Mouse (Mus musculus) CH12.LX (cell line): ENCODE measurements around the gene Trex2. TPM values are rescaled to one million over a fixed set of nuclear protein-coding genes. Genes with fewer than 3 reads are reported as not detected.

ENCODE experiments used
- DNase-seq: peaks from one replicate; pipeline ENCODE4 v3.0.0-alpha.2; 2013; ENCODE audit errors: extremely low read depth
- H3K27ac ChIP-seq: 2 replicates; pipeline ENCODE4 v1.5.1; 2012; ENCODE audit warnings: low read depth, mild to moderate bottlenecking, control low read depth, moderate library complexity; ENCODE audit not compliant: insufficient read depth
- H3K27me3 ChIP-seq: replicated peaks from 2 replicates; pipeline ENCODE3; 2012; ENCODE audit warnings: inconsistent platforms
- H3K36me3 ChIP-seq, 2 experiments: replicated peaks in 1 of 2; 2 replicates each; pipeline versions ENCODE3 to v1.6.1; 2012; ENCODE audit warnings: inconsistent platforms in 1 of 2, low read length in 1 of 2, mild to moderate bottlenecking in 1 of 2, mixed read lengths in 1 of 2, moderate library complexity in 1 of 2; ENCODE audit not compliant: control insufficient read depth in 1 of 2, insufficient read depth in 1 of 2
- H3K4me1 ChIP-seq, 2 experiments: 2 replicates each; pipeline ENCODE4 v1.6.1; 2012; ENCODE audit warnings: inconsistent platforms in 1 of 2, moderate library complexity in 1 of 2; ENCODE audit not compliant: insufficient read depth in 2 of 2, control insufficient read depth in 1 of 2
- H3K4me2 ChIP-seq: 2 replicates; pipeline ENCODE4 v1.6.1; 2012; ENCODE audit warnings: low read depth, mild to moderate bottlenecking, control low read depth; ENCODE audit not compliant: poor library complexity, insufficient read depth, severe bottlenecking
- H3K4me3 ChIP-seq, 3 experiments: fragments of 150-350 bp in 1 of 3; sonication (generic) in 1 of 3; replicated peaks in 1 of 3; 2 replicates each; pipeline versions ENCODE3 to v1.5.1; 2011 to 2012; ENCODE audit warnings: low read depth in 2 of 3, low read length in 2 of 3, mild to moderate bottlenecking in 2 of 3, moderate library complexity in 2 of 3, control low read depth in 1 of 3, improper control_type of control experiment in 1 of 3, inconsistent platforms in 1 of 3, mixed read lengths in 1 of 3; ENCODE audit not compliant: poor library complexity in 1 of 3
- H3K79me2 ChIP-seq: replicated peaks from 2 replicates; pipeline ENCODE4 v1.6.1; 2012; ENCODE audit warnings: mild to moderate bottlenecking, moderate library complexity; ENCODE audit not compliant: control insufficient read depth, poor library complexity, insufficient read depth, severe bottlenecking; ENCODE audit errors: extremely low read depth
- H3K9ac ChIP-seq: 2 replicates; pipeline ENCODE4 v1.6.1; 2012; ENCODE audit warnings: low read depth, mild to moderate bottlenecking, control low read depth, moderate library complexity; ENCODE audit not compliant: insufficient read depth
- H3K9me3 ChIP-seq: replicated peaks from 2 replicates; pipeline ENCODE3; 2012; ENCODE audit warnings: low read length, inconsistent platforms, mixed read lengths
- BHLHE40 ChIP-seq: IDR thresholded peaks from 2 replicates; pipeline ENCODE4 v1.6.1; 2011; ENCODE audit warnings: mild to moderate bottlenecking, low read depth, low read length, improper control_type of control experiment
- CHD1 ChIP-seq: IDR thresholded peaks from 2 replicates; pipeline ENCODE4 v1.6.1; 2012; ENCODE audit warnings: low read depth, low read length, improper control_type of control experiment, inconsistent platforms
- CHD2 ChIP-seq: IDR thresholded peaks from 2 replicates; pipeline ENCODE4 v1.6.1; 2011; ENCODE audit warnings: low read length, improper control_type of control experiment
- ELF1 ChIP-seq: IDR thresholded peaks from 2 replicates; pipeline ENCODE4 v1.6.1; 2014; ENCODE audit warnings: low read depth, mild to moderate bottlenecking, inconsistent platforms, low read length, improper control_type of control experiment
- HCFC1 ChIP-seq: IDR thresholded peaks from 2 replicates; pipeline ENCODE4 v1.6.1; 2012; ENCODE audit warnings: low read depth, mild to moderate bottlenecking, inconsistent platforms, low read length, improper control_type of control experiment
- JUND ChIP-seq: conservative IDR thresholded peaks from 2 replicates; pipeline ENCODE4 v1.6.1; 2011; ENCODE audit warnings: low read depth, low read length, improper control_type of control experiment
- KAT2A ChIP-seq: IDR thresholded peaks from 2 replicates; pipeline ENCODE4 v1.6.1; 2012; ENCODE audit warnings: low read length, improper control_type of control experiment, inconsistent platforms; ENCODE audit not compliant: insufficient replicate concordance
- MAFK ChIP-seq: IDR thresholded peaks from 2 replicates; pipeline ENCODE4 v1.6.1; 2011; ENCODE audit warnings: low read length, improper control_type of control experiment; ENCODE audit not compliant: insufficient replicate concordance
- MAX ChIP-seq: IDR thresholded peaks from 2 replicates; pipeline ENCODE4 v1.6.1; 2011; ENCODE audit warnings: low read length, improper control_type of control experiment
- MEF2A ChIP-seq: IDR thresholded peaks from 2 replicates; pipeline ENCODE4 v1.6.1; 2014; ENCODE audit warnings: low read depth, mild to moderate bottlenecking, inconsistent platforms, low read length, improper control_type of control experiment, borderline replicate concordance
- MXI1 ChIP-seq: IDR thresholded peaks from 2 replicates; pipeline ENCODE4 v1.6.1; 2011; ENCODE audit warnings: mild to moderate bottlenecking, low read depth, low read length, improper control_type of control experiment
- NRF1 ChIP-seq: IDR thresholded peaks from 2 replicates; pipeline ENCODE4 v1.6.1; 2014; ENCODE audit warnings: low read depth, mild to moderate bottlenecking, inconsistent platforms, low read length, improper control_type of control experiment, moderate library complexity
- POLR2AphosphoS2 ChIP-seq: IDR thresholded peaks from 2 replicates; pipeline ENCODE4 v1.6.1; 2011; ENCODE audit warnings: low read depth, low read length, improper control_type of control experiment
- RAD21 ChIP-seq: IDR thresholded peaks from 2 replicates; pipeline ENCODE4 v1.6.1; 2011; ENCODE audit warnings: low read depth, mild to moderate bottlenecking, low read length, improper control_type of control experiment, moderate library complexity
- SIN3A ChIP-seq: IDR thresholded peaks from 2 replicates; pipeline ENCODE4 v1.6.1; 2012; ENCODE audit warnings: low read length, improper control_type of control experiment, inconsistent platforms
- USF1 ChIP-seq: IDR thresholded peaks from 2 replicates; pipeline ENCODE4 v1.6.1; 2014; ENCODE audit warnings: low read depth, mild to moderate bottlenecking, inconsistent platforms, low read length, improper control_type of control experiment
- ZC3H11A ChIP-seq: IDR thresholded peaks from 2 replicates; pipeline ENCODE4 v1.6.1; 2012; ENCODE audit warnings: low read depth, mild to moderate bottlenecking, inconsistent platforms, low read length, improper control_type of control experiment
- ZKSCAN1 ChIP-seq: IDR thresholded peaks from 2 replicates; pipeline ENCODE4 v1.6.1; 2012; ENCODE audit warnings: low read depth, inconsistent platforms, low read length, improper control_type of control experiment, borderline replicate concordance
- ZMIZ1 ChIP-seq: IDR thresholded peaks from 2 replicates; pipeline ENCODE4 v1.6.1; 2012; ENCODE audit warnings: low read depth, mild to moderate bottlenecking, inconsistent platforms, low read length, improper control_type of control experiment
- ZNF384 ChIP-seq: IDR thresholded peaks from 2 replicates; pipeline ENCODE4 v1.6.1; 2012; ENCODE audit warnings: low read depth, low read length, improper control_type of control experiment, inconsistent platforms
- dilution Hi-C: fragments of 300-500 bp; cut with MboI; formaldehyde crosslinking; loops from 2 replicates; pipeline ENCODE4 v1.14.3; 2020; ENCODE audit warnings: low sequenced_read_pairs; ENCODE audit not compliant: extremely low pct_unique_long_range_greater_than_20kb, extremely low pct_ligation_motif_present
- in situ Hi-C: fragments of 300-500 bp; cut with MboI; formaldehyde crosslinking; loops from 3 replicates; pipeline ENCODE4 v1.14.3; 2019; ENCODE audit warnings: low sequenced_read_pairs, low pct_ligation_motif_present, low pct_unique_long_range_greater_than_20kb, mixed read lengths
- polyA plus RNA-seq: library from polyadenylated mRNA; unstranded; fragments of >175 nt; gene quantifications from 2 replicates; pipeline ENCODE4 v1.2.1, GENCODE M21; 2012; ENCODE audit warnings: low read depth; ENCODE audit not compliant: insufficient read length
- total RNA-seq, 2 experiments: library from RNA; depleted of rRNA; stranded (reverse); fragments of 300-350 nt in 1 of 2; fragments of >200 nt in 1 of 2; gene quantifications; 2 replicates each; pipeline ENCODE4 v1.2.3; 2012 to 2014

The Trex2 gene
- total and polyA plus RNA-seq, 3 experiments: not detected

GRCm38 (mm10) chrX:73483484-73483810, 48.3 kb upstream of the Trex2 start, which contains the start of gene Bgn:
Gene Bgn, plus strand, starts transcription at chrX:73483602.
- no peak for DNase-seq
- no peak within 1 kb of the TSS for H3K4me2 ChIP-seq
- peaks cover 0 to 16% of the 10 kb centered on the region in 2 experiments; a peak in 2 of 4 replicates for H3K4me1 ChIP-seq
- no peak within 1 kb of the TSS for H3K27ac ChIP-seq
- H3K9ac ChIP-seq: no peak within 1 kb of the TSS
- TF ChIP-seq CHD2 (no peak), RAD21 (no peak), CHD1 (no peak), ZNF384 (no peak), ZKSCAN1 (no peak), POLR2AphosphoS2 (no peak), JUND (no peak), HCFC1 (no peak), ZC3H11A (no peak), ZMIZ1 (no peak), KAT2A (no peak), MXI1 (no peak), SIN3A (no peak), USF1 (no peak), BHLHE40 (no peak)
- H3K79me2 ChIP-seq: no peaks in the 10 kb centered on the region
- no peak within 1 kb of the TSS for H3K4me3 ChIP-seq
- H3K36me3 ChIP-seq: no peaks in the 10 kb centered on the region
- H3K27me3 ChIP-seq: no peaks in the 10 kb centered on the region
- H3K9me3 ChIP-seq: no peaks in the 10 kb centered on the region
- dilution Hi-C loops: no loop called here
- in situ Hi-C loops: no loop called here

- no peak for DNase-seq
- in situ Hi-C loops: no loop called here
- H3K27ac ChIP-seq: no peak overlapping the region
- dilution Hi-C loops: no loop called here
- H3K9me3 ChIP-seq: no peaks in the 10 kb centered on the region
- H3K36me3 ChIP-seq: no peaks in the 10 kb centered on the region
- peaks cover 0 to 16% of the 10 kb centered on the region in 2 experiments; a peak in 2 of 4 replicates for H3K4me1 ChIP-seq
- H3K4me3 ChIP-seq: no peak overlapping the region
- no peaks in the 10 kb centered on the region for H3K27me3 ChIP-seq
- TF ChIP-seq ELF1 (no peak), MAFK (no peak), ZC3H11A (no peak), ZMIZ1 (no peak), JUND (no peak), MAX (no peak), MEF2A (no peak), NRF1 (no peak)
- TF ChIP-seq, all 38 proteins: peak for 0
- no peak overlapping the region for H3K4me2 ChIP-seq
- H3K9ac ChIP-seq: no peak overlapping the region
- H3K79me2 ChIP-seq: no peaks in the 10 kb centered on the region
These were observed 47.7 kb upstream of the Trex2 start for GRCm38 (mm10) chrX:73482643-73483483.
